Mouse (Mus musculus) liver, embryonic 14.5 days (tissue): ENCODE results near the gene Gm20481. TPM values are rescaled to one million over a fixed set of nuclear protein-coding genes. Genes with fewer than 3 reads are reported as not detected.

Experiments used
- ATAC-seq: fragments of 200-750 bp; cut with Nextera tagmentation; 2 replicates; pipeline ENCODE4 v1.8.0; 2017; ENCODE audit warnings: moderate number of reproducible peaks, mild to moderate bottlenecking, moderate library complexity; ENCODE audit not compliant: insufficient read depth
- DNase-seq, 3 experiments: peaks; one replicate each; pipeline ENCODE4 v3.0.0-alpha.2; 2012 to 2013; ENCODE audit warnings: low read depth in 3 of 3, low spot score in 3 of 3
- H3K27ac ChIP-seq: fragments of 300-500 bp; sonication (generic); 2 replicates; pipeline ENCODE4 v1.5.1; 2014; ENCODE audit warnings: moderate library complexity, mild to moderate bottlenecking, control low read depth, inconsistent platforms
- H3K27me3 ChIP-seq: fragments of 300-500 bp; sonication (generic); 2 replicates; pipeline ENCODE4 v1.6.1; 2014; ENCODE audit warnings: mild to moderate bottlenecking, low read length, moderate library complexity; ENCODE audit not compliant: control insufficient read depth, insufficient read depth
- H3K36me3 ChIP-seq: fragments of 300-500 bp; sonication (generic); replicated peaks from 2 replicates; pipeline ENCODE4 v1.6.1; 2014; ENCODE audit warnings: low read depth; ENCODE audit not compliant: control insufficient read depth, insufficient read depth
- H3K4me1 ChIP-seq, 2 experiments: fragments of 200-500 bp in 1 of 2; fragments of 300-500 bp in 1 of 2; sonication (generic) in 1 of 2; replicated peaks; 2 replicates each; pipeline ENCODE4 v1.6.1; 2012 to 2014; ENCODE audit warnings: antibody characterized with exemption in 1 of 2, inconsistent platforms in 1 of 2, low read length in 1 of 2; ENCODE audit not compliant: control insufficient read depth in 2 of 2, insufficient read depth in 2 of 2
- H3K4me2 ChIP-seq: fragments of 300-500 bp; sonication (generic); 2 replicates; pipeline ENCODE4 v1.6.1; 2014; ENCODE audit warnings: low read depth, mild to moderate bottlenecking, control low read depth, moderate library complexity
- H3K4me3 ChIP-seq, 2 experiments: fragments of 200-500 bp in 1 of 2; fragments of 300-500 bp in 1 of 2; sonication (generic) in 1 of 2; 2 replicates each; pipeline ENCODE4 v1.5.1; 2012 to 2014; ENCODE audit warnings: low read depth in 2 of 2, low read length in 2 of 2, mild to moderate bottlenecking in 2 of 2, control low read depth in 1 of 2, inconsistent platforms in 1 of 2, moderate library complexity in 1 of 2; ENCODE audit not compliant: insufficient read depth in 1 of 2
- H3K9ac ChIP-seq: fragments of 300-500 bp; sonication (generic); replicated peaks from 2 replicates; pipeline ENCODE4 v1.6.1; 2014; ENCODE audit warnings: mild to moderate bottlenecking, control low read depth, moderate library complexity
- H3K9me3 ChIP-seq: fragments of 300-500 bp; sonication (generic); 2 replicates; pipeline ENCODE4 v1.6.1; 2016; ENCODE audit warnings: low read length, mixed read lengths; ENCODE audit not compliant: control insufficient read depth
- CTCF ChIP-seq: IDR thresholded peaks from 2 replicates; pipeline ENCODE4 v1.5.1; 2016; ENCODE audit warnings: antibody characterized with exemption, low read depth, control low read depth
- EP300 ChIP-seq: IDR thresholded peaks from 2 replicates; pipeline ENCODE4 v1.6.1; 2016; ENCODE audit warnings: antibody characterized with exemption, low read depth
- WGBS: fragments of 180-500 bp; shearing (Covaris S2); extraction: QIAGEN DNeasy Blood & Tissue Kit; methylation state at CpG from one replicate; pipeline ENCODE4 v1.1.7; 2014; ENCODE audit not compliant: insufficient replicate concordance; 5-methylcytosine and 5-hydroxymethylcytosine counted together
- polyA plus RNA-seq, 2 experiments: library from polyadenylated mRNA; depleted of rRNA in 1 of 2; stranded (reverse) in 1 of 2; unstranded in 1 of 2; fragments of >200 nt; fragmentation: Nextera tagmentation in 1 of 2; extraction: Ambion mirVana in 1 of 2; gene quantifications; 2 replicates each; pipeline versions ENCODE4 v1.2.1 to v1.2.3; 2012 to 2014

Gene Gm20481
- polyA plus RNA-seq, 2 experiments = not detected

DNA sequence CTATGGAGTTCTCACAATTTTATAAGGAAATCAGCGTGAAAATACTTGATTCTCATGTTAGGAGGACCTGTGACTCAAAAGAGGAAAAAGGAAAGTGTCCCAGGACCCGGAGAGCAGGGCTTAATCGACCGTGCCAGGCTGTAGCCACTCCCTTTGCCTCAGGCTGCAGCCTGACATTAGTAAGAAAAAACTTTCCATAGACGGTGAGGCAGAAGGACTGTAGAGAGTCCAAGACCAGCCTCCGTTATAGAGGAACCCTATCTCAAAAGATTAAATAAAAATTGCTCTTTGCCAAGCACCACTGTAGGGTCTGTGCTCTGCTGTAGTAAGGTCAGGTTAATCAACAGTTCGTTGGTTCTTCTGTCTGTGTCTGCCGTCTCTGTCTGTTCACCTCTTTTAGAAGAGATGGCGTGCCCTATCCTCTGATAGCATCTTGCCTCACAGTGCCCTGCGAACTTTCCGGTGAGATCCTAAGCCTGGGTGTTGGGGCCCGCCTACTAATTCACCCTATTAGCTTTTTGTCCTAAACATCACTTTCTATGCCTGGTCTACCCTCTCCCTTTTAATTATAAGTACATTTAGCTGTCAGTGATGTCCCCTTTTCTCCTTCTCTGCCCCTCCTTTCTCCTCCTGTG is 9.7 kb upstream of the Gm20481 start:
- Histone ChIP-seq H3K36me3 (no peaks in the 10 kb centered on the region), H3K4me2 (peak overlapping the region; percentile 82), H3K27ac (peak overlapping the region; percentile 2), H3K9me3 (no peaks in the 10 kb centered on the region), H3K4me1 (peaks cover 9 to 10% of the 10 kb centered on the region in 2 experiments), H3K4me3 (peak overlapping the region; percentile 25 to 51), H3K27me3 (peaks cover 17% of the 10 kb centered on the region), H3K9ac (peak overlapping the region; percentile 52)
- TF ChIP-seq EP300 (no peak), CTCF (no peak)
- 5% methylated on average over 12 of the region's 12 CpGs for WGBS
- no peak for DNase-seq
- peak; percentile 45; the same call in 1 of the 2 replicates for ATAC-seq

GRCm38 (mm10) chr17:34960702-34961493 is 8.8 kb upstream of the Gm20481 start:
- DNase-seq (no peak), ATAC-seq (no peak)
- Histone ChIP-seq H3K9ac (no peak overlapping the region), H3K4me2 (no peak overlapping the region; the same call in none of the 2 replicates), H3K9me3 (no peaks in the 10 kb centered on the region), H3K4me1 (peaks cover 9 to 10% of the 10 kb centered on the region in 2 experiments), H3K4me3 (no peak overlapping the region), H3K27ac (no peak overlapping the region), H3K27me3 (peaks cover 17% of the 10 kb centered on the region), H3K36me3 (no peaks in the 10 kb centered on the region)
- no peak for TF ChIP-seq CTCF
- TF ChIP-seq EP300 = no peak

DNA sequence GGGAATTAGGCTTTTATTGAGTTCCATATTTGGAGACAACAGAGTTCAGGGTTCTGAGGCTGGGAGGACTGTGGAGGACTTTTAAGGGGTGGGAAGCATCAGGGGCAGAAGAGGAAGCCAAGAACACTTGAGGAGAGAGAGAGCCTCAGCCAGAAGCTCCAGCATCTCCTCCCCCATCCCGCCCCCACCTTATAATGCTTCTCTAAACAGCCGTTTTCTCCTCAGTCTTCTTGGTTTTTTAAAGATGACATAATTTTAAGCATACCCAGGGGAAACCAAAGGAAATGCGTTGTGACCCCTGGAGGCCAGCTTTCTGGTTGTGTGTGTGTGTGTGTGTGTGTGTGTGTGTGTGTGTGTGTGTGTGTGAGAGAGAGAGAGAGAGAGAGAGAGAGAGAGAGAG is 7.6 kb upstream of the Gm20481 start:
- H3K4me3 ChIP-seq = no peak overlapping the region
- peaks cover 14% of the 10 kb centered on the region for H3K27me3 ChIP-seq
- no peak for DNase-seq
- TF ChIP-seq EP300 (no peak), CTCF (no peak)
- H3K9ac ChIP-seq = no peak overlapping the region
- no peaks in the 10 kb centered on the region for H3K9me3 ChIP-seq
- no peak for ATAC-seq
- peaks cover 9 to 10% of the 10 kb centered on the region in 2 experiments for H3K4me1 ChIP-seq
- H3K36me3 ChIP-seq = no peaks in the 10 kb centered on the region
- H3K27ac ChIP-seq = no peak overlapping the region
- no peak overlapping the region for H3K4me2 ChIP-seq
- 13% methylated on average over 3 of the region's 3 CpGs for WGBS

GRCm38 (mm10) chr17:34962841-34963240 is 6.9 kb upstream of the Gm20481 start:
- H3K27me3 ChIP-seq = peaks cover 12% of the 10 kb centered on the region
- H3K27ac ChIP-seq = no peak overlapping the region
- WGBS = 38% methylated on average over 1 of the region's 1 CpGs
- no peak overlapping the region for H3K4me2 ChIP-seq
- ATAC-seq = no peak
- peaks cover 9 to 10% of the 10 kb centered on the region in 2 experiments for H3K4me1 ChIP-seq
- TF ChIP-seq CTCF (no peak), EP300 (no peak)
- DNase-seq = no peak
- no peak overlapping the region for H3K4me3 ChIP-seq
- no peaks in the 10 kb centered on the region for H3K36me3 ChIP-seq
- H3K9me3 ChIP-seq = no peaks in the 10 kb centered on the region
- no peak overlapping the region for H3K9ac ChIP-seq

- Histone ChIP-seq H3K9ac (no peak overlapping the region), H3K27me3 (peaks cover 28% of the 10 kb centered on the region)
- ATAC-seq = no peak
Measured at GRCm38 (mm10) chr17:34964640-34965049, 5.1 kb upstream of the Gm20481 start.

More at GRCm38 (mm10) chr17:34964640-34965049, 5.1 kb upstream of the Gm20481 start:
- DNase-seq = no peak
- Histone ChIP-seq H3K9me3 (no peaks in the 10 kb centered on the region), H3K4me1 (peaks cover 7% of the 10 kb centered on the region in 2 experiments), H3K4me2 (no peak overlapping the region), H3K36me3 (no peaks in the 10 kb centered on the region), H3K4me3 (no peak overlapping the region), H3K27ac (no peak overlapping the region)
- TF ChIP-seq EP300 (no peak), CTCF (no peak)
- WGBS = 35% methylated on average over 1 of the region's 1 CpGs
